Mouse (Mus musculus): ENCODE measurements around the gene Epn2. TPM values are rescaled to one million over a fixed set of nuclear protein-coding genes. Genes with fewer than 3 reads are reported as not detected.
"Not testable (repeated sequence)": the region's sequence is repeated elsewhere in the genome, so short reads cannot be mapped to it uniquely, and the experiment has no call there.

Epn2 gene
- total RNA-seq, 2 experiments from 2014 or later, result 13.9 to 20.4 TPM

- intact Hi-C loops (cut with DNase I), result no loop called here
- no peak for DNase-seq
Observed at GRCm38 (mm10) chr11:61598367-61598766, 18.9 kb upstream of the Epn2 start.

- intact Hi-C loops (cut with DNase I), result no loop called here
- peak in 1 of 2 experiments; percentile 31 for DNase-seq
Observed at GRCm38 (mm10) chr11:61597471-61597870, 18.0 kb upstream of the Epn2 start.

- DNase-seq, result no peak
- intact Hi-C loops (cut with DNase I), result no loop called here
Observed at GRCm38 (mm10) chr11:61593069-61593468, 13.6 kb upstream of the Epn2 start.

- intact Hi-C loops (cut with DNase I), result no loop called here
- no peak for DNase-seq
Observed at GRCm38 (mm10) chr11:61592061-61592460, 12.6 kb upstream of the Epn2 start.

- peak in 1 of 2 experiments; percentile 57 for DNase-seq
- intact Hi-C loops (cut with DNase I), result no loop called here
Observed at GRCm38 (mm10) chr11:61590516-61591213, 11.2 kb upstream of the Epn2 start.

- intact Hi-C loops (cut with DNase I), result no loop called here
- DNase-seq, result no peak
Observed at GRCm38 (mm10) chr11:61585421-61585820, 5.9 kb upstream of the Epn2 start.

- DNase-seq, result no peak
- intact Hi-C loops (cut with DNase I), result no loop called here
Observed at GRCm38 (mm10) chr11:61584830-61585229, 5.3 kb upstream of the Epn2 start.

- intact Hi-C loops (cut with DNase I), result no loop called here
- DNase-seq, result no peak
Observed at GRCm38 (mm10) chr11:61584096-61584495, 4.6 kb upstream of the Epn2 start.

GRCm38 (mm10) chr11:61582808-61583207 is 3.3 kb upstream of the Epn2 start:
- DNase-seq; intact Hi-C loops (cut with DNase I): not testable (repeated sequence)

- intact Hi-C loops (cut with DNase I), result loop anchor here (5.0 kb wide), 2 partner anchors 37 to 73 kb away; partner anchors contain the start of gene B9d1
- DNase-seq, result no peak
Observed at GRCm38 (mm10) chr11:61579878-61580381, 443 bp upstream of the Epn2 start.

GRCm38 (mm10) chr11:61578541-61578982 is 925 bp downstream of the Epn2 start:
- intact Hi-C loops (cut with DNase I), result loop anchor here (5.0 kb wide), 2 partner anchors 39 to 71 kb away; partner anchors contain the start of gene B9d1
- DNase-seq, result no peak

GRCm38 (mm10) chr11:61577991-61578390 is 1.5 kb downstream of the Epn2 start:
- intact Hi-C loops (cut with DNase I), result loop anchor here (5.0 kb wide), 2 partner anchors 39 to 71 kb away; partner anchors contain the start of gene B9d1
- DNase-seq, result no peak

GRCm38 (mm10) chr11:61577349-61577748 is 2.1 kb downstream of the Epn2 start:
- intact Hi-C loops (cut with DNase I), result loop anchor here (5.0 kb wide), 2 partner anchors 40 to 70 kb away; partner anchors contain the start of gene B9d1

GRCm38 (mm10) chr11:61573266-61573665 is 6.2 kb downstream of the Epn2 start:
- intact Hi-C loops (cut with DNase I), result no loop called here
- no peak for DNase-seq

More at GRCm38 (mm10) chr11:61577349-61577748, 2.1 kb downstream of the Epn2 start:
- DNase-seq, result no peak

GRCm38 (mm10) chr11:61571225-61571624 is 8.3 kb downstream of the Epn2 start:
- intact Hi-C loops (cut with DNase I), result no loop called here

GRCm38 (mm10) chr11:61569671-61570070 is 9.8 kb downstream of the Epn2 start:
- DNase-seq, result no peak
- intact Hi-C loops (cut with DNase I), result no loop called here

More at GRCm38 (mm10) chr11:61571225-61571624, 8.3 kb downstream of the Epn2 start:
- no peak for DNase-seq

- intact Hi-C loops (cut with DNase I), result no loop called here
- DNase-seq, result peak; percentile 32 to 67
Observed at GRCm38 (mm10) chr11:61564566-61564965, 14.9 kb downstream of the Epn2 start.

GRCm38 (mm10) chr11:61563939-61564338 is 15.5 kb downstream of the Epn2 start:
- intact Hi-C loops (cut with DNase I), result no loop called here
- DNase-seq, result no peak

- no peak for DNase-seq
- intact Hi-C loops (cut with DNase I), result no loop called here
Observed at GRCm38 (mm10) chr11:61562421-61562820, 17.1 kb downstream of the Epn2 start.

GRCm38 (mm10) chr11:61559572-61559971 is 19.9 kb downstream of the Epn2 start:
- intact Hi-C loops (cut with DNase I), result no loop called here

GRCm38 (mm10) chr11:61553015-61553754 is 26.3 kb downstream of the Epn2 start:
- intact Hi-C loops (cut with DNase I), result no loop called here

More at GRCm38 (mm10) chr11:61559572-61559971, 19.9 kb downstream of the Epn2 start:
- no peak for DNase-seq

More at GRCm38 (mm10) chr11:61553015-61553754, 26.3 kb downstream of the Epn2 start:
- no peak for DNase-seq

All from gastrocnemius, postnatal 36 days (tissue).